Mouse (Mus musculus): Measurements from ENCODE around the gene Uchl4. TPM values are rescaled to one million over a fixed set of nuclear protein-coding genes. Genes with fewer than 3 reads are reported as not detected.
"Not testable (repeated sequence)": the region's sequence is repeated elsewhere in the genome, so short reads cannot be mapped to it uniquely, and the experiment has no call there.

Uchl4 gene
- not detected in 2 replicates for polyA plus RNA-seq (2012; rRNA removed)

DNA sequence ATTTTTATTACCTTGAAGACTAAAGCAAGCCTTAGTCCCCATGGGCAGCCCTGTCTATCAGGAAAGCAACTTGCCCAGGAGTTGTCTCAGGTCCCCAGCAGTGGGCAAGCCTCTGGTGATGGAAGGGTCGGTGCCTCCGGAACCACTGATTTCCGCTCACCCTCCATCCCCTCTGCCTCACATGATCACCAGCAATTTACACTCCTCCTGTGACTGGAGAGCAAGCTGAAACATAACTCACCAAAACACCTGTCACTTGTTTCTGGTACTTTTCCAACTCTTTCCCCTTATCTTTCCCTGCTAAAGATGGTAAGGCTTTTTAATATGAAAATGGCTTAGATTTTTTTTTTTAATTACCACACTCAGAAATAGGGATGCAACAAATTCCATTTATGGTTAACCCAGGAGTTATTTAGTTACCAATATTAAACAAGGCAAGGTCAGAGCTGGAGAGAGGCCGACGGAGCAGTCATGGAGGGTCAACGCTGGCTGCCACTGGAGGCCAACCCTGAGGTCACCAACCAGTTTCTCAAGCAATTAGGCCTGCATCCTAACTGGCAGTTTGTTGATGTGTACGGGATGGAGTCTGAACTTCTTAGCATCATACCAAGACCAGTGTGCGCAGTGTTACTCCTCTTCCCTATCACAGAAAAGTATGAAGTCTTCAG is at the start of gene Uchl4:
Gene Uchl4, plus strand, starts transcription at position 434 of the 668 bp plus-strand sequence.
- Histone ChIP-seq H3K4me3 (replicated peaks; ENCODE audit: extremely low read depth, low read depth, low read length) (no peak within 1 kb of the TSS), H3K4me1 (ENCODE audit: control insufficient read depth, insufficient read depth, low read length) (peaks cover 11% of the 10 kb centered on the region; the same call in 1 of the 2 replicates)
- TF ChIP-seq POLR2A (IDR thresholded peaks at IDR 0.05; ENCODE audit: borderline replicate concordance, extremely low read depth, low read depth, low read length) (no peak), CTCF (IDR thresholded peaks at IDR 0.05; ENCODE audit: insufficient read depth, low read length) (no peak)
- no peak for DNase-seq
- 87% methylated on average over 8 of the region's 8 CpGs for WGBS

GRCm38 (mm10) chr9:64193879-64194278 is 41.1 kb upstream of the Uchl4 start:
- Histone ChIP-seq H3K4me3 (replicated peaks; ENCODE audit: extremely low read depth, low read depth, low read length) (no peak overlapping the region), H3K4me1 (ENCODE audit: control insufficient read depth, insufficient read depth, low read length) (no peaks in the 10 kb centered on the region)
- TF ChIP-seq CTCF (IDR thresholded peaks at IDR 0.05; ENCODE audit: insufficient read depth, low read length) (no peak), POLR2A (IDR thresholded peaks at IDR 0.05; ENCODE audit: borderline replicate concordance, extremely low read depth, low read depth, low read length) (no peak)
- no peak for DNase-seq
- WGBS: 88% methylated on average over 1 of the region's 1 CpGs

DNA sequence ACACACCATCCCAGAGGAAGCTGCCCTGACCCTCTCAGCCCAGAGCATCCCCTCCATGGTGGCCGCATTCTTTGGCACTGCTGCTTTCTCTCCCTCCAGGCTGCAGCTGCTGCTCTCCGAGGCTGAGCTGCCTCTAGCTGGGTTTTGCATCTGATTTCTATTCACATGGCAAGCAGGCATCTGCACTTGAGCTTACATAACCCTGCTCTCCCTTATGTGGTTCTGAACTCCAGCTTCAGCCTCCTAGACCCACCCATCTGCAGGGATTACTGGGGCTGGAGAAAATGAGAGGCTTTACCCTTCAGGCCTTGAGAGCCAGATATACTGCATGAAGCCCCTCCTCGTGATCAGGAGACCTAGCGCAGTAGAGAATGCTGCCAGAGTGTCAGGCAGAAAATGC is 39.4 kb upstream of the Uchl4 start:
- no peaks in the 10 kb centered on the region for H3K4me1 ChIP-seq (ENCODE audit: control insufficient read depth, insufficient read depth, low read length)
- no peak overlapping the region for H3K4me3 ChIP-seq (replicated peaks; ENCODE audit: extremely low read depth, low read depth, low read length)
- 84% methylated on average over 4 of the region's 4 CpGs for WGBS
- DNase-seq: no peak
- TF ChIP-seq POLR2A (IDR thresholded peaks at IDR 0.05; ENCODE audit: borderline replicate concordance, extremely low read depth, low read depth, low read length): no peak
- no peak for TF ChIP-seq CTCF (IDR thresholded peaks at IDR 0.05; ENCODE audit: insufficient read depth, low read length)

DNA sequence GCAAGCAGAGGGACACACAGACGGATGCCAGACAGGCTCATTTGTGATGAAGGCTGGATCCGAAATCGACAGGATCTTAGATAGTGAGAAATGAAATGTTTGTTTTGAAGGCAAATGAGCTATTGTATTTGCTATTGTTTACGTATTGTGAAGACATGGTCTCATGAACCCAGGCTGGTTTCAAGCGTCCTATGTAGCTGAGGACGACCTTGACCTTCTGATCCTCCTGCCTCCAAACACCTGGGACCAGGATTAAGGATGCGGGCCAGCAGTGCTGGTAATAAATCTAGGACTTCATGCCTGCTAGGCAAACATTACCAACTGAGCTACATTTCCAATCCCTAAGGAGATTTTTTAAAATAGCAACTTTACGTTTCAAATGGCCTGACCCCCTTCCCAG is 37.5 kb upstream of the Uchl4 start:
- TF ChIP-seq POLR2A (IDR thresholded peaks at IDR 0.05; ENCODE audit: borderline replicate concordance, extremely low read depth, low read depth, low read length) (no peak), CTCF (IDR thresholded peaks at IDR 0.05; ENCODE audit: insufficient read depth, low read length) (no peak)
- no peak for DNase-seq
- 86% methylated on average over 8 of the region's 8 CpGs for WGBS

DNA sequence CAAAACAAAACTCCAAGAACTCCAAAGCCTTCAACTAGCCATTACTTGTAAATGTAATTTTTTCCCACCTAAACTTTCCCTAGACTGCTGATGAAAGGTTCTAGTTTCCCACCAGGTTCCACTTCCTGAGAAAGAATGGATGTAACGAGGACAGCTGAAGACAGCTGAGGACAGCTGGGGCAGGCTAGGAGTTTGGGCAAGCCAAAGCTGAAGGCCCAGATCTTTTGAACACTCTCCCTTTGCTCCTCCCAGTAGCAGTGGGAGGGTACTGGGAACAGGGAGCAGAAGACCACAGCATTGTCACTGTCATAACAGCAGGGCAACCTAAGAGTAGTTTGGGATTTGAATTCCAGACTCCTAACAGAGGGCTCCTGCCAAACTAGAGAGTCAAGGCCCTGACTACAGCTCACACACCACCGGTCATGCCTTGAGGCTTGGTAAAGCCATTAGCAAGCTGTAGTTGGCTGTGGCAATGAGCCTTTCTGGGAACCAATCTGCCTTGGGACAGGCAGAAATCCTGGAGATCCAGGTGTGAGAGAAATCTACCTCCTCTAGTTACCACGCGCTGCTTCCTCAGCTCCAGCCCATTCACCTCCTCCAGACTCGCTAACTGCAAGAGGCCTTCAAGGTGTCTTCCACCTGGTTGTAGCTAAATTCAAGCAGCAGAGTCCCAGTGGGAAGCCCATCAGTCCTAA is 36.8 kb upstream of the Uchl4 start:
- Histone ChIP-seq H3K4me3 (replicated peaks; ENCODE audit: extremely low read depth, low read depth, low read length) (no peak overlapping the region), H3K4me1 (ENCODE audit: control insufficient read depth, insufficient read depth, low read length) (peaks cover 2% of the 10 kb centered on the region; the same call in 1 of the 2 replicates)
- DNase-seq: no peak
- WGBS: 92% methylated on average over 5 of the region's 5 CpGs
- no peak for TF ChIP-seq POLR2A (IDR thresholded peaks at IDR 0.05; ENCODE audit: borderline replicate concordance, extremely low read depth, low read depth, low read length)
- no peak for TF ChIP-seq CTCF (IDR thresholded peaks at IDR 0.05; ENCODE audit: insufficient read depth, low read length)

More for the DNA sequence above, 37.5 kb upstream of the Uchl4 start:
- Histone ChIP-seq H3K4me3 (replicated peaks; ENCODE audit: extremely low read depth, low read depth, low read length) (no peak overlapping the region), H3K4me1 (ENCODE audit: control insufficient read depth, insufficient read depth, low read length) (no peaks in the 10 kb centered on the region; the same call in 1 of the 2 replicates)

- not testable (repeated sequence) for DNase-seq; H3K4me1 ChIP-seq (ENCODE audit: control insufficient read depth, insufficient read depth, low read length); H3K4me3 ChIP-seq (replicated peaks; ENCODE audit: extremely low read depth, low read depth, low read length)
- 73% methylated on average over 7 of the region's 7 CpGs for WGBS
Observed at GRCm38 (mm10) chr9:64198763-64199418, 36.1 kb upstream of the Uchl4 start.

GRCm38 (mm10) chr9:64199897-64200296 is 35.1 kb upstream of the Uchl4 start:
- WGBS: 60% methylated on average over 2 of the region's 2 CpGs
- DNase-seq: no peak
- Histone ChIP-seq H3K4me1 (ENCODE audit: control insufficient read depth, insufficient read depth, low read length) (peaks cover 2% of the 10 kb centered on the region; the same call in 1 of the 2 replicates), H3K4me3 (replicated peaks; ENCODE audit: extremely low read depth, low read depth, low read length) (no peak overlapping the region)
- TF ChIP-seq CTCF (IDR thresholded peaks at IDR 0.05; ENCODE audit: insufficient read depth, low read length) (no peak), POLR2A (IDR thresholded peaks at IDR 0.05; ENCODE audit: borderline replicate concordance, extremely low read depth, low read depth, low read length) (no peak)

GRCm38 (mm10) chr9:64202331-64202730 is 32.7 kb upstream of the Uchl4 start:
- no peak for TF ChIP-seq POLR2A (IDR thresholded peaks at IDR 0.05; ENCODE audit: borderline replicate concordance, extremely low read depth, low read depth, low read length)
- DNase-seq: no peak
- H3K4me1 ChIP-seq (ENCODE audit: control insufficient read depth, insufficient read depth, low read length): peaks cover 2% of the 10 kb centered on the region; the same call in 1 of the 2 replicates
- H3K4me3 ChIP-seq (replicated peaks; ENCODE audit: extremely low read depth, low read depth, low read length): no peak overlapping the region

DNA sequence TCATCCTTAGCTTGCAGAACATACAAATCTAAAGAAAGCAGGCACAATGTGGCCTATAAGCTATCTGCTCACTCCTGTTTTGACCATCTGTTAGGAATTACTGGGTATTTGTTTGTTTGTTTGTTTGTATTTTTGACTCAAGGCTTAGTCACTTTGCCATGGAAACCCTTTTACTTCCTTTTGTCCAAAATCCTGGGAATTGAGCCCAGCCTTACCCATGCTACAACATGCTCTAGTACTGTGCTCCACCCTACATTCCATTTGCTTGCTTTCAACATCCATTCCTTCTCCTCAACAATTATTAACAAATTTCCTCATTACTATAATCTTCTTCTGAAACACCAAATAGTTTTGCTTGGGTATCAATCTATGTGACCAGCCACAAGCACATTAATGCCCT is 32.1 kb upstream of the Uchl4 start:
- Histone ChIP-seq H3K4me1 (ENCODE audit: control insufficient read depth, insufficient read depth, low read length) (peaks cover 2% of the 10 kb centered on the region; the same call in 1 of the 2 replicates), H3K4me3 (replicated peaks; ENCODE audit: extremely low read depth, low read depth, low read length) (no peak overlapping the region)
- TF ChIP-seq POLR2A (IDR thresholded peaks at IDR 0.05; ENCODE audit: borderline replicate concordance, extremely low read depth, low read depth, low read length): no peak
- TF ChIP-seq CTCF (IDR thresholded peaks at IDR 0.05; ENCODE audit: insufficient read depth, low read length): no peak
- DNase-seq: no peak
